Mouse (Mus musculus): Measurements from ENCODE around the gene Nphs2. TPM values are rescaled to one million over a fixed set of nuclear protein-coding genes. Genes with fewer than 3 reads are reported as not detected.
"Not testable (repeated sequence)": the region's sequence is repeated elsewhere in the genome, so short reads cannot be mapped to it uniquely, and the experiment has no call there.

The Nphs2 gene
- polyA plus RNA-seq (2015; fragmentation: Nextera tagmentation; extraction: Ambion mirVana) = 0.10 and 0.18 TPM in 2 replicates

GRCm38 (mm10) chr1:156310630-156311029 is at the start of gene Nphs2:
TSS of gene Nphs2 (plus strand) at chr1:156310727.
- ATAC-seq = peak; percentile 26
- 5% methylated on average over 29 of the region's 29 CpGs for WGBS
- no peaks in the 10 kb centered on the region for H3K9me3 ChIP-seq (ENCODE audit: low read length)

GRCm38 (mm10) chr1:156263352-156263751 is 47.2 kb upstream of the Nphs2 start:
- Histone ChIP-seq H3K9me3 (ENCODE audit: low read length) (no peaks in the 10 kb centered on the region), H3K27me3 (replicated peaks; ENCODE audit: insufficient read depth, low read length) (no peaks in the 10 kb centered on the region), H3K9ac (replicated peaks; ENCODE audit: low read depth) (no peak overlapping the region), H3K4me3 (ENCODE audit: low read depth, low read length) (no peak overlapping the region), H3K36me3 (ENCODE audit: insufficient read depth, low read length) (no peaks in the 10 kb centered on the region), H3K4me1 (ENCODE audit: insufficient read depth, low read depth, low read length) (no peaks in the 10 kb centered on the region), H3K27ac (ENCODE audit: low read length) (no peak overlapping the region), H3K4me2 (replicated peaks; ENCODE audit: low read depth, low read length) (no peak overlapping the region)
- WGBS = 49% methylated on average over 2 of the region's 2 CpGs
- ATAC-seq (no peak), DNase-seq (ENCODE audit: low spot score) (peak; percentile 59)
- peak; percentile 93 for TF ChIP-seq CTCF (IDR thresholded peaks at IDR 0.05)
- TF ChIP-seq EP300 (IDR thresholded peaks at IDR 0.05) = no peak

More at GRCm38 (mm10) chr1:156310630-156311029, at the start of gene Nphs2:
- H3K27ac ChIP-seq (ENCODE audit: low read length) = no peak within 1 kb of the TSS
- no peaks in the 10 kb centered on the region for H3K36me3 ChIP-seq (ENCODE audit: insufficient read depth, low read length)
- H3K4me1 ChIP-seq (ENCODE audit: insufficient read depth, low read depth, low read length) = no peaks in the 10 kb centered on the region
- no peak for TF ChIP-seq EP300 (IDR thresholded peaks at IDR 0.05)
- TF ChIP-seq CTCF (IDR thresholded peaks at IDR 0.05) = peak; percentile 34
- H3K4me3 ChIP-seq (ENCODE audit: low read depth, low read length) = no peak within 1 kb of the TSS; the same call in 1 of the 2 replicates
- H3K27me3 ChIP-seq (replicated peaks; ENCODE audit: insufficient read depth, low read length) = no peaks in the 10 kb centered on the region; the same call in 1 of the 2 replicates
- peak; percentile 12 for DNase-seq (ENCODE audit: low spot score)
- H3K4me2 ChIP-seq (replicated peaks; ENCODE audit: low read depth, low read length) = peak within 1 kb of the TSS; percentile 40
- H3K9ac ChIP-seq (replicated peaks; ENCODE audit: low read depth) = no peak within 1 kb of the TSS

GRCm38 (mm10) chr1:156263946-156264345 is 46.6 kb upstream of the Nphs2 start:
- no peak for TF ChIP-seq EP300 (IDR thresholded peaks at IDR 0.05)
- no peak for TF ChIP-seq CTCF (IDR thresholded peaks at IDR 0.05)
- WGBS = 82% methylated on average over 8 of the region's 8 CpGs
- H3K9ac ChIP-seq (replicated peaks; ENCODE audit: low read depth) = no peak overlapping the region
- H3K27me3 ChIP-seq (replicated peaks; ENCODE audit: insufficient read depth, low read length) = no peaks in the 10 kb centered on the region
- H3K4me3 ChIP-seq (ENCODE audit: low read depth, low read length) = no peak overlapping the region
- H3K4me1 ChIP-seq (ENCODE audit: insufficient read depth, low read depth, low read length) = no peaks in the 10 kb centered on the region
- no peaks in the 10 kb centered on the region for H3K36me3 ChIP-seq (ENCODE audit: insufficient read depth, low read length)
- no peak for DNase-seq (ENCODE audit: low spot score)
- no peaks in the 10 kb centered on the region for H3K9me3 ChIP-seq (ENCODE audit: low read length)
- H3K27ac ChIP-seq (ENCODE audit: low read length) = no peak overlapping the region
- H3K4me2 ChIP-seq (replicated peaks; ENCODE audit: low read depth, low read length) = no peak overlapping the region
- no peak for ATAC-seq

- not testable (repeated sequence) for H3K36me3 ChIP-seq (ENCODE audit: insufficient read depth, low read length); H3K27ac ChIP-seq (ENCODE audit: low read length); H3K27me3 ChIP-seq (replicated peaks; ENCODE audit: insufficient read depth, low read length); H3K4me2 ChIP-seq (replicated peaks; ENCODE audit: low read depth, low read length); H3K9me3 ChIP-seq (ENCODE audit: low read length); H3K4me1 ChIP-seq (ENCODE audit: insufficient read depth, low read depth, low read length); ATAC-seq; H3K4me3 ChIP-seq (ENCODE audit: low read depth, low read length); DNase-seq (ENCODE audit: low spot score); H3K9ac ChIP-seq (replicated peaks; ENCODE audit: low read depth)
- WGBS = 46% methylated on average over 3 of the region's 3 CpGs
These were observed 42.0 kb upstream of the Nphs2 start for GRCm38 (mm10) chr1:156268546-156268945.

GRCm38 (mm10) chr1:156270471-156270870 is 40.1 kb upstream of the Nphs2 start:
- H3K36me3 ChIP-seq (ENCODE audit: insufficient read depth, low read length) = no peaks in the 10 kb centered on the region
- no peaks in the 10 kb centered on the region for H3K27me3 ChIP-seq (replicated peaks; ENCODE audit: insufficient read depth, low read length)
- DNase-seq (ENCODE audit: low spot score) = no peak
- no peak overlapping the region for H3K4me3 ChIP-seq (ENCODE audit: low read depth, low read length)
- no peak overlapping the region for H3K9ac ChIP-seq (replicated peaks; ENCODE audit: low read depth)
- H3K9me3 ChIP-seq (ENCODE audit: low read length) = no peaks in the 10 kb centered on the region
- 78% methylated on average over 9 of the region's 9 CpGs for WGBS
- no peak for ATAC-seq
- TF ChIP-seq EP300 (IDR thresholded peaks at IDR 0.05) = no peak
- TF ChIP-seq CTCF (IDR thresholded peaks at IDR 0.05) = no peak
- H3K4me2 ChIP-seq (replicated peaks; ENCODE audit: low read depth, low read length) = no peak overlapping the region
- no peaks in the 10 kb centered on the region for H3K4me1 ChIP-seq (ENCODE audit: insufficient read depth, low read depth, low read length)
- no peak overlapping the region for H3K27ac ChIP-seq (ENCODE audit: low read length)

- WGBS = 41% methylated on average over 5 of the region's 5 CpGs
- Histone ChIP-seq H3K4me2 (replicated peaks; ENCODE audit: low read depth, low read length) (no peak overlapping the region), H3K9ac (replicated peaks; ENCODE audit: low read depth) (no peak overlapping the region), H3K27ac (ENCODE audit: low read length) (no peak overlapping the region), H3K27me3 (replicated peaks; ENCODE audit: insufficient read depth, low read length) (no peaks in the 10 kb centered on the region), H3K4me3 (ENCODE audit: low read depth, low read length) (no peak overlapping the region), H3K9me3 (ENCODE audit: low read length) (no peaks in the 10 kb centered on the region), H3K36me3 (ENCODE audit: insufficient read depth, low read length) (no peaks in the 10 kb centered on the region), H3K4me1 (ENCODE audit: insufficient read depth, low read depth, low read length) (no peaks in the 10 kb centered on the region)
- no peak for DNase-seq (ENCODE audit: low spot score)
- no peak for ATAC-seq
- TF ChIP-seq EP300 (IDR thresholded peaks at IDR 0.05) = no peak
- TF ChIP-seq CTCF (IDR thresholded peaks at IDR 0.05) = no peak
These were observed 38.9 kb upstream of the Nphs2 start for GRCm38 (mm10) chr1:156271654-156272053.

GRCm38 (mm10) chr1:156273647-156274046 is 36.9 kb upstream of the Nphs2 start:
- Histone ChIP-seq H3K4me3 (ENCODE audit: low read depth, low read length) (no peak overlapping the region), H3K27ac (ENCODE audit: low read length) (no peak overlapping the region), H3K36me3 (ENCODE audit: insufficient read depth, low read length) (no peaks in the 10 kb centered on the region), H3K9ac (replicated peaks; ENCODE audit: low read depth) (no peak overlapping the region), H3K9me3 (ENCODE audit: low read length) (no peaks in the 10 kb centered on the region), H3K27me3 (replicated peaks; ENCODE audit: insufficient read depth, low read length) (no peaks in the 10 kb centered on the region), H3K4me1 (ENCODE audit: insufficient read depth, low read depth, low read length) (no peaks in the 10 kb centered on the region), H3K4me2 (replicated peaks; ENCODE audit: low read depth, low read length) (no peak overlapping the region)
- TF ChIP-seq EP300 (IDR thresholded peaks at IDR 0.05) (no peak), CTCF (IDR thresholded peaks at IDR 0.05) (no peak)
- no peak for DNase-seq (ENCODE audit: low spot score)
- whole genome bisulfite sequencing = 56% methylated on average over 7 of the region's 7 CpGs
- no peak for ATAC-seq

All from lung, postnatal 0 days (tissue).